Mouse (Mus musculus): ENCODE results near the gene Fabp1. TPM values are rescaled to one million over a fixed set of nuclear protein-coding genes. Genes with fewer than 3 reads are reported as not detected.

Gene Fabp1
- polyA plus RNA-seq (2014; fragmentation: Illumina TruSeq; extraction: RNeasy Lipid Tissue Mini Kit (QIAGEN cat#74804)): not detected

DNA sequence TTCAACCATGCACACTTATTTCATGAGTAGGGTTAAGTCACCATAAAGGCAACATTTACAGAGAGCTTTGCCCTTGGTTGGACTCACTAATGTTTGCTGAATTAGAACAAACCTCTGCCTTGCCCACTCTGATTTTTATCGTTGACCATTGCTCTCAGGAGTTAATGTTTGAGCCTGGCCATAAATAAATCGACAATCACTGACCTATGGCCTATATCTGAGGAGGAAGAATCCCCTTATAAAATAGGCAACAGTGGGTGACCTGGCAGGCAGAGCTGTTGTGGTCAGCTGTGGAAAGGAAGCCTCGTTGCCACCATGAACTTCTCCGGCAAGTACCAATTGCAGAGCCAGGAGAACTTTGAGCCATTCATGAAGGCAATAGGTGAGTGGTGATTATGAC is at the start of gene Fabp1:
Gene Fabp1 (plus strand): TSS at position 216 of the 400 bp plus-strand sequence.

Other genes starting within 250 kb of the Fabp1 start
- not detected for gene Foxi3, start 243.3 kb upstream of the Fabp1 start, polyA plus RNA-seq (2014; fragmentation: Illumina TruSeq; extraction: RNeasy Lipid Tissue Mini Kit (QIAGEN cat#74804))
- 2.0 TPM for gene Thnsl2, start 55.4 kb upstream of the Fabp1 start, polyA plus RNA-seq (2014; fragmentation: Illumina TruSeq; extraction: RNeasy Lipid Tissue Mini Kit (QIAGEN cat#74804))
- gene Krcc1, start 71.8 kb downstream of the Fabp1 start, polyA plus RNA-seq (2014; fragmentation: Illumina TruSeq; extraction: RNeasy Lipid Tissue Mini Kit (QIAGEN cat#74804)): 295 TPM
- gene Smyd1, start 122.4 kb downstream of the Fabp1 start, polyA plus RNA-seq (2014; fragmentation: Illumina TruSeq; extraction: RNeasy Lipid Tissue Mini Kit (QIAGEN cat#74804)): 0.23 TPM
- gene Cd8b1, start 123.0 kb downstream of the Fabp1 start, polyA plus RNA-seq (2014; fragmentation: Illumina TruSeq; extraction: RNeasy Lipid Tissue Mini Kit (QIAGEN cat#74804)): not detected
- gene Cd8a, start 173.6 kb downstream of the Fabp1 start, polyA plus RNA-seq (2014; fragmentation: Illumina TruSeq; extraction: RNeasy Lipid Tissue Mini Kit (QIAGEN cat#74804)): 0.14 TPM
- 324 TPM for gene Rmnd5a, start 240.8 kb downstream of the Fabp1 start, polyA plus RNA-seq (2014; fragmentation: Illumina TruSeq; extraction: RNeasy Lipid Tissue Mini Kit (QIAGEN cat#74804))

All from ovary, adult 10 weeks (tissue).